Mouse (Mus musculus) heart, adult 2 months (tissue): Measurements from ENCODE around the gene Foxc2.

Source experiments
- CTCF ChIP-seq: fragments of 200-600 bp; IDR thresholded peaks from 2 replicates; pipeline ENCODE4 v1.8.1; 2022; ENCODE audit warnings: antibody characterized with exemption, mild to moderate bottlenecking, moderate library complexity
- EP300 ChIP-seq: fragments of 200-500 bp; IDR thresholded peaks from 2 replicates; pipeline ENCODE4 v1.6.1; 2011; ENCODE audit warnings: low read depth, low read length, control low read depth; ENCODE audit not compliant: insufficient read depth
- POLR2A ChIP-seq: fragments of 200-500 bp; IDR thresholded peaks from 2 replicates; pipeline ENCODE4 v1.6.1; 2011; ENCODE audit warnings: mild to moderate bottlenecking, low read depth, low read length, control low read depth; ENCODE audit not compliant: insufficient read depth

DNA sequence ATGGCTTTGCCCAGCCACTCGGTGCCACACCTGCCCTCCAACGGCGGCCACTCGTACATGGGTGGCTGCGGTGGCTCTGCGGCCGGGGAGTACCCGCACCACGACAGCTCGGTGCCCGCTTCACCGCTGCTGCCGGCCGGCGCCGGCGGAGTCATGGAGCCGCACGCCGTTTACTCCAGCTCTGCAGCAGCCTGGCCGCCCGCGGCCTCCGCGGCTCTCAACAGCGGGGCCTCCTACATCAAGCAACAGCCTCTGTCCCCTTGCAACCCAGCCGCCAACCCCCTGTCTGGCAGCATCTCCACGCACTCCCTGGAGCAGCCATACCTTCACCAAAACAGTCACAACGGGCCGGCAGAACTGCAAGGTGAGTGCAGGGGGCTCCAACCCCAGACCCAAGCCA, 31.0 kb upstream of the Foxc2 start:
- TF ChIP-seq CTCF (no peak), EP300 (no peak), POLR2A (no peak)
